Mouse (Mus musculus) gastrocnemius, adult 8-10 months (tissue): ENCODE results near the gene Hgfac. TPM values are rescaled to one million over a fixed set of nuclear protein-coding genes. Genes with fewer than 3 reads are reported as not detected.
A peak's percentile ranks its signal among the peaks of the same experiment; 100 is the strongest.

ENCODE experiments used
- DNase-seq, 2 experiments: peaks; one replicate each; pipeline ENCODE4 v3.0.0; 2022; ENCODE audit warnings: low spot score in 2 of 2
- total RNA-seq, 4 experiments: library from RNA; stranded (reverse); gene quantifications; 2 replicates each; pipeline ENCODE4 v1.2.4; 2022

Gene Hgfac
- total RNA-seq, 4 experiments from 2014 or later, result 0.45 TPM; not detected in 3

GRCm38 (mm10) chr5:35037438-35037837, 3.9 kb upstream of the Hgfac start:
- DNase-seq, result no peak

GRCm38 (mm10) chr5:35042431-35043109, 1.3 kb downstream of the Hgfac start:
- DNase-seq, result no peak

GRCm38 (mm10) chr5:35043110-35043451, 1.8 kb downstream of the Hgfac start:
- peak; percentile 38 to 46 for DNase-seq

- DNase-seq, result no peak
These were observed 9.2 kb downstream of the Hgfac start for GRCm38 (mm10) chr5:35050541-35050940.

GRCm38 (mm10) chr5:35054628-35055027, 13.3 kb downstream of the Hgfac start:
- no peak for DNase-seq

GRCm38 (mm10) chr5:35055076-35055475, 13.8 kb downstream of the Hgfac start:
- peak in 1 of 2 experiments; percentile 66 for DNase-seq

- DNase-seq, result peak; percentile 68 to 81
These were observed 15.5 kb downstream of the Hgfac start, which contains the start of gene Dok7 for GRCm38 (mm10) chr5:35056604-35057432. Dok7 (plus strand) TSS chr5:35056766.

GRCm38 (mm10) chr5:35057582-35057981, 16.3 kb downstream of the Hgfac start:
- DNase-seq, result no peak

- DNase-seq, result no peak
These were observed 16.9 kb downstream of the Hgfac start for GRCm38 (mm10) chr5:35058216-35058615.

DNA sequence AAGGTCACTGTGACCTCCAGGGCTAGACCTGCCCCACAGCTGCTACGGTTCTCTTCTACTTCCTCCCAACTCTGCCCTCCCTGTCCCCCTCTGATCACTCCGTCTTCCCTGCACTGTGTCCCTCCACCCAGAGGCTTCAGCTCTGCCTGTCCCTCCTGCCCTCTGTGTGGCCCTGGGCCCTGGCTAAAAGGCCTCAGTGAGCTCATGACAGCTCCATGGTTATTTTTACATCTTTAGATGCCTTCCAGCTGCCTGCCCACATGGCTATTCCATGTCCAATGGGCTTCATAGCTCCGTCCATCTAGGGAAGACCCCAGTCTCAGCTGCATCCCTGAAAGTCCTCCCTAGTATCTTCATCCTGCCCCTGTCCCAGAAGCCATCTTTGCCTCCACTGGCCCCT, 18.8 kb downstream of the Hgfac start:
- peak in 1 of 2 experiments; percentile 52 for DNase-seq

GRCm38 (mm10) chr5:35069841-35070240, 28.5 kb downstream of the Hgfac start:
- DNase-seq, result no peak

DNA sequence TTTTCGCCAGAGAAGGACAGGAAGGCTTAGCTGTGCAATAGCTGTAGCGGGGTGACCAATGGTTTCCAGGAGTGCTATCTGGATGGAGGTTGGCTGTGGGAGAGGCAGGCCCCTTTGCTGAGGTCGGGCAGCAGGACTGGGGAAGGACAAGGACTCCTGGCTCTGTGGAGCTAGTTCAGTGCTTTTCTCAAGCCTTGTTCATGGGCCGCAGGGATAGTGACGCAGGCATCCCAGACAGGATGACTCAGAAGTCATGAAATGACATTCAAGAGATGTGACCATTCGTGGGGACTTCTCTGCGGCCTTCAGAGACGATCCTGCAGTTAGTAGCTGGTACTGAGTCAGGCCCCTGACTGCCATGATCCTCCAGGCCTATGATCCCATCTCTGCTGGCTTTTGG, 29.0 kb downstream of the Hgfac start:
- DNase-seq, result no peak

- no peak for DNase-seq
These were observed 29.6 kb downstream of the Hgfac start for GRCm38 (mm10) chr5:35070953-35071352.

DNA sequence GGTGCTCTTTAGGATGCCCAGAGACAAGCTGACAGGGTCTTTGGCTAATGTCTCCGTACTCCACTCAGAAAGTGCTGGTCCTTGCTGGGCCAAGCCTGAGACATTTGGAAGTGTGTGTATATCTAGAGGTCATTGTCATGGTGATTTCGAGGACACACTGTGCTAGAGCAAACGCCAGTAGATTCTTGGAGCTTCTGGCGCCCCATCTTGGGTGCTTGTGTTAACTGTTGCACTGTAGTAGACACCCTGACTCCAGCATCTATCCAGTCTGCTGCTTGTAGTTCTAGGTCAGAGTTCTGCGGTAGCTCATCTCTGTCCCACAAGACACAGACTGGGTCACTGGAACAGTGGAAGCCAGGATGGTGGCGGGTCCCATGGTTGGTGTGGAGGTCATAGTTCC, 30.5 kb downstream of the Hgfac start:
- no peak for DNase-seq

DNA sequence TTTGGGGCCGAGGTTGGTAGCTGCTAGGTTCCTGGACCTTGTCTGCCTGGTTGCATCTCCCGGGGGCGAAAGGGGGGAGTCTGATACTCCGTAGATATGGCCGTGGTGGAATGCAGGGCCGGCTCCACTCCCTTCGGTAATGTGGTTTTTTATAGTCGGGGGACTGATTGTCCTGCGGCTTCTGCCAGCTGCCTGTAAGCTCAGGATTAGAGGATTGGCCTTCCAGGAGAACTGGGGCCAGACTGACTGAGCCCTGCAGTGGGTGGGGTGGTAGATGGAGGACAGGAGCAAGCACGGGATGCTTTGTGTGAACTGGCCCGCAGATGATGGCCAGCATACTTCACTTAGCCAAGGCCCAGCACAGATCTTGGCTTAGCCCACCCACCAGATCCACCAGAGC, 31.9 kb downstream of the Hgfac start:
- no peak for DNase-seq

DNA sequence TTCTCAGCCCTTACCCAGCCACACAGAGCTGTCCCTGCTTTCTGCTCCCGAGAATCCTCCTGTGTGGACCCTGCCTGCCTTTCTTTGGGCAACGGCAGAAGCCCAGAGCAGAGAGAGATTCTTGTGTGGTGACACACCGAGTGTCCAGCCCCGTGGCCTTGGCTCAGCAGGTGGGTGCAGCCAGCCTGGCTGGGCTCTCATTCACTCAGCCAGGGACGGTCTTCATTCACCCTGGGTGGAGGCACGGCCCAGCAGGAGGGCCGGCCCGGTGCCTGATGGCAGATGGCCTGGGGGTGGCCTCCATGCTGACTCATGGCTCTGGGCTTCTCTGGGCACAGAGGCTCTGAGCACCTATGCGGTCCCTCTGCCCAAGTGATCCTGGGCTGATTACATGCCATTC, 32.7 kb downstream of the Hgfac start:
- DNase-seq, result peak; percentile 71 to 83

DNA sequence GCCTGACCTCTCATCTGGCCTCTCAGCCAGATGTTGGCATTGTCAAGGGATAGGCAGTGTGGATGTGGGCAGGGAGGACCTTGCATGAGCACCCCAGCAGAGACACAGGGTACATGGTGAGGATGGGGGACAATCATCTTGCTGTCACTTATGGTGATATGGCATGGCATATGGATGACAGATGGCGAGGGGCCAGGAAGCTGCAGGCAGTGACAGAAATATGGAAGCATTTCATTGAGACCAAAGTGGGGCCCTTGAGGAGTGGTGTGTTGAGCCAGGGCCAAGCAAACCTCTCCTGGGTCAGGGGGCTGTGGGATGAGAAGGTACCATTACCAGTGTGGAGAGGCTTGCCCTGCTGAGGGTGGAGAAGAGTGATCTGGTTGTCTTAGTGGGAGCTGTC, 35.1 kb downstream of the Hgfac start:
- no peak for DNase-seq

DNA sequence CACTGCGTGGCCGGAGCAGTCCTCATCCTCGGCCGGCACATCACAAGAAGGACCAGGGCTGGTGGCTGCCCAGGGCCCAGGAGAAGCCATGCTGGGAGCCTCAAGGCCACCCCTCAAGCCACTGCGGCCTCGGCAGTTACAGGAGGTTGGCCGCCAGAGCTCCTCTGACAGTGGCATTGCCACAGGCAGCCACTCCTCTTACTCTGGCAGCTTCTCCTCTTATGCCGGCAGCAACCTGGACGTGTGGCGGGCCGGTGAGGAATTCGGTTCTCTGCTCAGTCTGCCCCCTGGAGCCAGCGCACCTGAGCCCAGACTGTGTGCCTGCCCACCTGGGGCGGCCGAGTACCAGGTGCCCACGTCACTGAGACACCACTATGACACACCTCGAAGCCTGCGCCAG, 37.8 kb downstream of the Hgfac start:
- no peak for DNase-seq

DNA sequence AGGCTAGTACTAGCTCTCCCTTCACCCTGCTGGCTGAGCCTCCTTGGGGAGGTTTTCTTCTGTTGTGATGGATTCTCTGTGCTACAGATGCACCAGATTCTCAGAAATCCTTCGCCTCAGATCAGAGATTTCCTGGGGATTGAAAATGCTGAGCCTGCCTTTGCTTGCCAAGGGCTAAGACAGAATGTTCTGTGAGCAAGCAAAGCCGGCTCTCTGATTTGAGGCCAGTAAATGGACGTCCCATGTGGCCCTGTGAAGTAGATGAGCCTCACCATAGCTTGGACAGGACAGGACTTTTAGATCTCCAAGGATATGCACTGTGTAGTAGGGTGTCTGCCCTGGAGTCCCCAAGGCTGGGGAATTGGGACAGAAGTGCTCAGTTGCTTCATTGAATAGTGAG, 43.6 kb downstream of the Hgfac start:
- DNase-seq, result no peak

- DNase-seq, result peak; percentile 73
These were observed 47.7 kb downstream of the Hgfac start for GRCm38 (mm10) chr5:35088785-35089613.

DNA sequence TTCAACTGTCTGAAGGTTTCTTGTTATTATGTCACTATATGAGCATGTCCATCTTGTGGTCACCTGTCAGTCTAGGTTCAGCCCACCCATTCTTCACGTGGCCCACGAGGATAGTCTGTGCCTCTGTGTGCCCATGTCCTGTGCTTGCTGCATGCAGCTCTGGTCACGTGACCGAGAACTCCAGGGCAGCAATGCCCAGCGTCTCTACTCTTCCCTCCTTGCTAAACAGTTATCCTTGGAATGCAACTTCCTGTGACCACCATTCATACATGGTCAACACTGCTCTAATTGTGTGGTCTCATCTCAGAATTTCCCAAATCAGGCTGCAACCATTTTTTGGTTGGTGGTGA, 48.3 kb downstream of the Hgfac start:
- DNase-seq, result no peak

DNA sequence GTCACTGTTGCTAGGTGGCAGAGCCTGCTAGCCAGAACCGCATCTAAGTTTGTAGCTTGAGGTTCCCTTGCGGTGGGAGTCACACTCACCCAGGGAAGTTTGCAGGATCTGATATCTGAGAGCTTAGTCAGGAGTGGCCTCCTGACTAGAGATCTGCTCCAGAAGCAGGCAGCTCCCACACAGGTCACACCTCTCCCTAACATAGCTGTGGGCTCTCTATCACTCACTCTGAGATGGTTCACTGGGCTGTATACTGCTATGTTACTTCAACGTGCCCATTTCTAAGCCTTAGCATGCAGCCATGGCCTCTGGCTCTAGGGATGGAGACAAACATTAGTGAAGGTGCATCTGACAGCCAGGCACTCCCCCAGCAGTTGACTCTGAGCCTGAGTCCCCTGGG, 50.3 kb downstream of the Hgfac start:
- no peak for DNase-seq
